Mouse (Mus musculus) neural tube, embryonic 10.5 days (tissue): ENCODE results near the gene Klk9.

Experiments used
- DNase-seq: peaks from one replicate; pipeline ENCODE4 v3.0.0-alpha.2; 2017; ENCODE audit warnings: low spot score; ENCODE audit errors: extremely low spot score

Klk9 gene

GRCm38 (mm10) chr7:43789295-43789694 lies 2.4 kb upstream of the Klk9 start:
- no peak for DNase-seq

GRCm38 (mm10) chr7:43796355-43796754 lies 4.7 kb downstream of the Klk9 start:
- no peak for DNase-seq

- peak; percentile 24 for DNase-seq
Observed at GRCm38 (mm10) chr7:43797333-43797769, 5.7 kb downstream of the Klk9 start, which contains the start of gene Klk8. Gene Klk8 (plus strand): TSS chr7:43797577.

- DNase-seq = no peak
Observed at GRCm38 (mm10) chr7:43797844-43798462, 6.3 kb downstream of the Klk9 start.

- DNase-seq = no peak
Observed at GRCm38 (mm10) chr7:43799876-43800275, 8.2 kb downstream of the Klk9 start.

- DNase-seq = no peak
Observed at GRCm38 (mm10) chr7:43810994-43811393, 19.3 kb downstream of the Klk9 start, which contains the start of gene Klk7. Gene Klk7 (plus strand): TSS chr7:43811294.

GRCm38 (mm10) chr7:43815211-43815610 lies 23.5 kb downstream of the Klk9 start:
- DNase-seq = no peak

- DNase-seq = no peak
Observed at GRCm38 (mm10) chr7:43816746-43817145, 25.1 kb downstream of the Klk9 start.

GRCm38 (mm10) chr7:43821581-43821980 lies 29.9 kb downstream of the Klk9 start:
- DNase-seq = no peak

GRCm38 (mm10) chr7:43824199-43824598 lies 32.5 kb downstream of the Klk9 start, which contains the start of gene Klk6:
Gene Klk6 (plus strand): TSS chr7:43824499.
- DNase-seq = no peak

GRCm38 (mm10) chr7:43826056-43826455 lies 34.4 kb downstream of the Klk9 start:
- DNase-seq = no peak

GRCm38 (mm10) chr7:43827706-43828105 lies 36.0 kb downstream of the Klk9 start:
- DNase-seq = no peak

GRCm38 (mm10) chr7:43829006-43829405 lies 37.3 kb downstream of the Klk9 start:
- DNase-seq = no peak

- DNase-seq = no peak
Observed at GRCm38 (mm10) chr7:43841701-43842100, 50.0 kb downstream of the Klk9 start, which contains the start of gene Klk5. Gene Klk5 (plus strand): TSS chr7:43841971.

- DNase-seq = no peak
Observed at GRCm38 (mm10) chr7:43843801-43844200, 52.1 kb downstream of the Klk9 start.
